Mouse (Mus musculus) forebrain, embryonic 11.5 days (tissue): ENCODE results near the gene Gusb. TPM values are rescaled to one million over a fixed set of nuclear protein-coding genes. Genes with fewer than 3 reads are reported as not detected.
A peak's percentile ranks its signal among the peaks of the same experiment; 100 is the strongest.

Source experiments
- ATAC-seq: fragments of 200-750 bp; cut with Nextera tagmentation; replicated peaks from 2 replicates; pipeline ENCODE4 v1.8.0; 2017; ENCODE audit warnings: moderate TSS enrichment; ENCODE audit not compliant: low FRiP score
- DNase-seq: peaks from one replicate; pipeline ENCODE4 v3.0.0-alpha.2; 2017; ENCODE audit warnings: low spot score
- H3K27ac ChIP-seq: fragments of 300-500 bp; sonication (generic); 2 replicates; pipeline ENCODE4 v1.5.1; 2014; ENCODE audit warnings: low read depth, low read length
- H3K27me3 ChIP-seq: fragments of 300-500 bp; sonication (generic); 2 replicates; pipeline ENCODE4 v1.6.1; 2014; ENCODE audit warnings: mild to moderate bottlenecking, low read length, mixed read lengths; ENCODE audit not compliant: control insufficient read depth, insufficient read depth
- H3K36me3 ChIP-seq: fragments of 300-500 bp; sonication (generic); 2 replicates; pipeline ENCODE4 v1.6.1; 2014; ENCODE audit warnings: mild to moderate bottlenecking, low read length, moderate library complexity, mixed read lengths; ENCODE audit not compliant: control insufficient read depth, insufficient read depth
- H3K4me1 ChIP-seq: fragments of 300-500 bp; sonication (generic); replicated peaks from 2 replicates; pipeline ENCODE4 v1.6.1; 2014; ENCODE audit warnings: low read length, mixed read lengths; ENCODE audit not compliant: control insufficient read depth, insufficient read depth
- H3K4me2 ChIP-seq: fragments of 300-500 bp; sonication (generic); 2 replicates; pipeline ENCODE4 v1.6.1; 2014; ENCODE audit warnings: low read depth, mild to moderate bottlenecking, low read length, moderate library complexity, mixed read lengths; ENCODE audit not compliant: severe bottlenecking
- H3K4me3 ChIP-seq: fragments of 300-500 bp; sonication (generic); 2 replicates; pipeline ENCODE4 v1.5.1; 2014; ENCODE audit warnings: low read depth, low read length
- H3K9ac ChIP-seq: fragments of 300-500 bp; sonication (generic); 2 replicates; pipeline ENCODE4 v1.6.1; 2014; ENCODE audit warnings: low read length
- H3K9me3 ChIP-seq: fragments of 300-500 bp; sonication (generic); 2 replicates; pipeline ENCODE4 v1.6.1; 2016; ENCODE audit warnings: low read length, mixed read lengths; ENCODE audit not compliant: control insufficient read depth
- WGBS: fragments of 180-500 bp; shearing (Covaris S2); extraction: QIAGEN DNeasy Blood & Tissue Kit; methylation state at CpG from one replicate; pipeline ENCODE4 v1.1.7; 2014; 5-methylcytosine and 5-hydroxymethylcytosine counted together
- polyA plus RNA-seq: library from polyadenylated mRNA; unstranded; fragments of >200 nt; fragmentation: Nextera tagmentation; extraction: Ambion mirVana; gene quantifications from 2 replicates; pipeline ENCODE4 v1.2.1, GENCODE M21; 2014

Gene Gusb
- polyA plus RNA-seq, 1 experiment from 2014 or later = 29.9 TPM

DNA sequence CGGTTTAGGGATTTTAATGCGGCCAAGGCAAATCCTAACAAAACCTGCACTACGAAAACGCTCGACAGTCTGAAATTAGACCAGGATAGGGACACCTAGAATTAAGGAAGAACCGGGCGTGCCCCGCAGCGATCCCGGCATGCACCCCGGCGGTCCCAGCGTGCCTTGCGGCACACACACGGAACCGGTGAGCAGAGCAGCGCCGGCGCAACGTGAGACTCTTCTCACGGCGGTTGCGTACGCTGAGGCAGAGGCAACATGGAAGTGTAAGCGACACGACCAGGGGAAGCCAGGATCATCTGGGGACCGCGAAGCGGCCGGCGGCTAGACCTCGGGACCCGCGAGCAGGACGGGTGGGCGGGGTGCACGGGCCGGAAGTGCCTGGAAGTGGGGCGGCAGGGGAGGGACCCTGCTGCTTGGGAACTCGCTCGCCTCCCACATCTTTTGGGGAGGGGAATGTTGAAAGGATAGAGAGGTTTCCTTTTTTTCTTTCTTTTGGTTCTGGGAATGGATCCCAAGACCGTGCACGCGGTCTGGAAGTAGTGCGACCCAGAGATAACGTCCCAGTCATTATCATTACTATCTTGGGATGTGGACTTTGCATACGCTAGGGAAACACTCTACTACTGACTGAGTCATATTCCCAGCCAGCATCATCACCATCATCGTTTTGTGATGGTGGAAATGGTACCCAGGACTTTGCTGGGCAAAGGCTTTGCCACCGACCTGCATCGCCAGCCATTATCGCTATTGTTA is 26.5 kb upstream of the Gusb start, which contains the start of the genes Asl and Crcp:
TSS of gene Asl (minus strand) at position 106 of the 756 bp plus-strand sequence.
TSS of gene Crcp (plus strand) at position 149 of the 756 bp plus-strand sequence.
- Histone ChIP-seq H3K4me3 (peak within 1 kb of the TSS; percentile 63), H3K9ac (peak within 1 kb of the TSS; percentile 84), H3K4me2 (peak within 1 kb of the TSS; percentile 91), H3K9me3 (no peaks in the 10 kb centered on the region), H3K36me3 (no peaks in the 10 kb centered on the region), H3K27ac (peak within 1 kb of the TSS; percentile 76), H3K4me1 (no peaks in the 10 kb centered on the region), H3K27me3 (no peaks in the 10 kb centered on the region)
- WGBS = 2% methylated on average over 51 of the region's 51 CpGs
- ATAC-seq (peak; percentile 80), DNase-seq (peak; percentile 91)

DNA sequence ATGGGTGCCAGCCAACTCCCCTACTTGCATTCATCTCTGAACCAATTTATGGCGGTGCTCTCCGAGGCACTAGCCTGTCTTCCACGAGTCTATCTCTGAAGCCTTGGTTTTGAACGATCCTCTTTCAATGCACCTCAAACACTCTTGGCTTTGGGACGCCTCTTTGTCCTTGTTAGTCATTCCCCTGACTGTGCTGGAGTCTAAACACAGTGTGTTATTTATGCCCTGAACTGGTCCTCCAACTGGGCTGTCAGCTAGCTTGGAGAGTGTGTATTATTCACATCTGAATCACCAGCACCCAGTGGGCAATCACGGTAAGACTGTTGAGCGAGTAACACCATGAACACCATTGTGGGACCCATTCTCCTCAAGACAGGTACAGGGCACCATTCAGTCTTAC is 24.8 kb upstream of the Gusb start:
- Histone ChIP-seq H3K9ac (no peak overlapping the region), H3K4me1 (no peaks in the 10 kb centered on the region), H3K4me3 (no peak overlapping the region), H3K4me2 (no peak overlapping the region), H3K27me3 (no peaks in the 10 kb centered on the region), H3K9me3 (no peaks in the 10 kb centered on the region), H3K27ac (no peak overlapping the region), H3K36me3 (no peaks in the 10 kb centered on the region)
- 87% methylated on average over 7 of the region's 7 CpGs for WGBS
- ATAC-seq (no peak), DNase-seq (no peak)

DNA sequence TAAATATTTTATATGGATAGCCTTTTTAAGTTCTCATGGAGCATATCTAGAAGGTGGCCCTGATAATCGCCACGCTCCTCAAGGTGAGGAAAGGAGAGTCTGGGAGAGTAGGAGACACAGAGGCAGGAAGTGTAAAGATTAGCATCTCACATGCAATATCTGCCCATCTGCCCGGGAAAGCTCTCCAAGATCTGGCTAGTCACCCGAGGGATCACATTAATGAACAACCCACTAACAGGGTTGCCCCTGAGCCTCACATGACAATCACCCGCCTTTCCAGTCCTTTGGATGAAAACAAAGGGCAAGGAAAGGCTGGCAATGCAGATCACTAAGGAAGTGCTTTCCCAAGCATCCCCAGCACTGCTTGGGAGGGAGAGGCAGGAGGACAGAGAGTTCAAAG is 24.3 kb upstream of the Gusb start:
- DNase-seq = no peak
- Histone ChIP-seq H3K9ac (no peak overlapping the region), H3K27me3 (no peaks in the 10 kb centered on the region), H3K4me3 (no peak overlapping the region), H3K9me3 (no peaks in the 10 kb centered on the region), H3K4me2 (no peak overlapping the region), H3K27ac (no peak overlapping the region), H3K4me1 (no peaks in the 10 kb centered on the region), H3K36me3 (no peaks in the 10 kb centered on the region)
- 75% methylated on average over 5 of the region's 5 CpGs for WGBS
- no peak for ATAC-seq

DNA sequence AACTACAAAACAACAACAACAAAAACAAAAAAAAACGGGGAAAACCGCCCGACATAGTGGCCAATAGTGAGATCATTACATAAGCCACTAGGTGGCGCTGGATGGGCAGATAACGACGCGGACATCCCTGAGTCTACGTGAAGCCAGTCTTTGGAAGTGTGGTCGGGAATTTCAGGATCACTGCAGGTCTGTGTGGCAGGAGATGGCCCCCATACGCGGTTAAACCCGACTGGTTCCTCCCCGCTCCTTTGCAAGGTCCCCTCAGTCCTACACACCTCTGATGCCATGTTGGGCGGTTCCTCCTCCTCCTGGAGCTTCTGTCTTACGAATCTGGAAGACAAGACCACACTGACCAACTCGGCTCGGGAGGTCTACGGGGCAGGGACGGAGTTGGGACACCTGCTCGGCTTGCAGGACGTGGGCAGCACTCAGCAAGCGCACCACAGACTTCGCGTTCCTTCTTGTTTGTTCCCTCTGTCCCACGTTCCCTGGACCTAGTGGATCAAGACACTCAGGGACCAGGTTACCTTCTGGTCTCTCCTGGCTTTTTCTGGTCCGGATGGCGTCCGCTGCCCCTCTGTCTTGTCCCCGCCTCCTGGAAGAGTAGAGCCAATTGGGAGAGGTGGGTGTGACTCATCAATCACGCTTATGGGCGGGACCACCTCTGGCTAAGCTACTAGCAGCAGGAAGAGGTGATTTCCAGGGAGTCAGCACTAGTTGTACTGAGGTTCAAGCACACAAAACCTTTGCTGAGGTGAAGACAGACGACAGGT is 21.1 kb upstream of the Gusb start:
- peak; percentile 88 for DNase-seq
- peak overlapping the region; percentile 72 for H3K4me2 ChIP-seq
- H3K9me3 ChIP-seq = no peaks in the 10 kb centered on the region
- H3K36me3 ChIP-seq = no peaks in the 10 kb centered on the region
- H3K27ac ChIP-seq = peak overlapping the region; percentile 43; the same call in 1 of the 2 replicates
- H3K9ac ChIP-seq = peak overlapping the region; percentile 60
- WGBS = under 1% methylated on average over 32 of the region's 32 CpGs
- no peaks in the 10 kb centered on the region for H3K4me1 ChIP-seq
- H3K27me3 ChIP-seq = no peaks in the 10 kb centered on the region
- ATAC-seq = peak; percentile 92
- peak overlapping the region; percentile 48 for H3K4me3 ChIP-seq

DNA sequence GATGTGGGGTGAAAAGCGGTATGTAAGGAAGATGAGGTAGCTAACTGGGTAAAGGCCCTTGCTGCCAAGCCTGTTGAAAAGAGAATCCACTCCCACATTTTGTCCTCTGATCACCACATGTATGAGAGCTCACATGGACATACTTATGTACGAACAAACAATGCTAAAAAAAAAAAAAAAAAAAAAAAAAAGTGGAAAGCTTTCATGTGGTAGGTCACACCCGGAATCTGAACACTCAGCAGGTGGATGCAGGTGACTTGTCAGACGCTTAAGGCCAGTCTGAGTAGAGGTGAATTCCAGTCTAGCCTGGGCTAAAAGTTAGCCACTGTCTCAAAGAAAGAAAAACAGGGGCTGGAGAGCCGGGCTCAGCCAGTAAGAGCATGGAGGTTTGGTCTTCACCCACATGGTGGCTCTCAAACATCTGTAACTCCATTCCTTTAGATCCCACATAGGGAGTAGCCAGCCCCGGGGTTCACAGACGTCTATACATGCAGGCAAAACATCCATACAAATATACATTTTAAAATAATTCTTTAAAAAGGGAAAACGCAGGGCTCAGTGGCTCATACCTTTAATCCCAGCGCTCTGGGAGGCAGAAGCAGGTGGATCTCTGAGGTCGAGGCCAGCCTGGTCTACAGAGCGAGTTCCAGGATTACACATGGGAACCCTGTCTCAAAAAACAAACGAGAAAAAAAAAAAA is 20.4 kb upstream of the Gusb start:
- no peak for ATAC-seq
- no peak for DNase-seq
- Histone ChIP-seq H3K4me2 (peak overlapping the region; percentile 72; the same call in 1 of the 2 replicates), H3K9me3 (no peaks in the 10 kb centered on the region), H3K4me1 (no peaks in the 10 kb centered on the region), H3K36me3 (no peaks in the 10 kb centered on the region), H3K27ac (no peak overlapping the region), H3K4me3 (peak overlapping the region; percentile 48; the same call in 1 of the 2 replicates), H3K27me3 (no peaks in the 10 kb centered on the region), H3K9ac (no peak overlapping the region)
- WGBS = 43% methylated on average over 12 of the region's 12 CpGs

DNA sequence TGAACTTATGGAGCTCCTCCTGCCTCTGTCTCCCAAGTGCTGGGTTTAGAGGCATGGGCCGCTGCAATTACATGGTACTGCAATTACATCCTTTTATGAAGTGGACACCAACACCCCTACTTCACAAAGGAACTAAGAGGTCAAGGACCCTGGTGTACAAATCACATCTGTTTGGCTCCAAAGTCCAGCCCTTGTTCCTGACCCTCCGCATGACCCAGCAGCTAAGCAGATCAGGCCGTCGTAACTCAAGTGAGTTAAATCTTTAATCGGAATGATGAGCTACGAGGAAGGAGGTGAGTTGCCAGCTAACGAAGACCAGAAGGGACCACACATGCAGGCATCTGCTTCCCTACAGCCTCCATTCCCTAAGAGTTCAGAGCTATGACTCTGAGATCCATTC is 19.5 kb upstream of the Gusb start:
- Histone ChIP-seq H3K4me3 (no peak overlapping the region), H3K4me1 (no peaks in the 10 kb centered on the region), H3K9me3 (no peaks in the 10 kb centered on the region), H3K27me3 (no peaks in the 10 kb centered on the region), H3K4me2 (no peak overlapping the region), H3K27ac (no peak overlapping the region), H3K9ac (no peak overlapping the region), H3K36me3 (no peaks in the 10 kb centered on the region)
- 76% methylated on average over 7 of the region's 7 CpGs for WGBS
- DNase-seq = no peak
- ATAC-seq = no peak

DNA sequence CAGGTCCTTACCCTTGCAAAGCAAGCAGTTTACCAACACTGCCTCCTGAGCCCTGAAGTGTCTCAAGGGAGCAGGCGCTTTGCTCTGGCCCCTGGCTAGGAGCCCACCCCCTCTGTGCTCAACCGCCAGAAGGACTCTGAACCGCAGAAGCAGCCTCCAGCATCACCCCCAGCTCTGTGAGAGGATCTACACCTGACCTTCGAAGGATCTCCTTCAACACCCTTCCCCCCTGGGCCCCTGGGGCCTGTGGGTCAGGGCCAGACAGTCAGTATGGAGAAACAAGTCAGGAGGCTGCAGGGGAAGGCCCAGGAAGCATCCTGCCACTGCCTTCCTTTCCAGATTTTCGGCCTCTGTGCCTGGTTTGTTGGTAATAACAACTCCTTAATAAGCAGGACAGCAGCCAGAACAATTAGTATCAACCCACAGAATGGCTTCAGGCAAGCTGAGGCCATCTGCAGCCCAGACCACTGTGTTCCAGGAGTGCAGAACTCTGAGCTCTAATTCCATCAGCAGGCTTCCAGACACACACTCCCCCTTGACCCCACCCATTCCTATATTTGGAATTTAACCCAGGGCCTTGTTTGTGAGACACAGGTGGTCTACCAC is 18.6 kb upstream of the Gusb start:
- Histone ChIP-seq H3K4me3 (no peak overlapping the region), H3K9me3 (no peaks in the 10 kb centered on the region), H3K27ac (no peak overlapping the region), H3K9ac (no peak overlapping the region), H3K27me3 (no peaks in the 10 kb centered on the region), H3K36me3 (no peaks in the 10 kb centered on the region), H3K4me2 (no peak overlapping the region), H3K4me1 (no peaks in the 10 kb centered on the region)
- whole genome bisulfite sequencing = 70% methylated on average over 5 of the region's 5 CpGs
- ATAC-seq (no peak), DNase-seq (no peak)

DNA sequence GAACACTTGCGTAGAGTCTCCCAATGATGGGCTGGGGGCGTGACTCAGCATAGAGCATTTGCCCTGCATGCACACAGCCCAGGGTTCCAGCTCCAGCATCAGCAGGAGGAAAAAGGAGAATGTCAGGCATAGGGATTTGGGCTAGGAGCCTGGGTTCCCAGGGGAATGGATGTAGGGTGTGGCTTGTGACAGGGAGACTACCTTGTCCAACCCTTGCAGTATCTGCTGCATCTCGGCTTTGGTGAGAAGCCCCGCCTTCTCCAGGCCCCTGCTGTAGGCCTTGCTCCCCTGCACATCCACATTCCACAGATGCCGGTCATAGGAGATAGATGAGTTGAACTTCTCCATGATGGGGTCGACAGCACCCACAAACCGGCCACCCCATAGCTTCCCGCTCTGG is 16.6 kb upstream of the Gusb start:
- no peaks in the 10 kb centered on the region; the same call in 1 of the 2 replicates for H3K36me3 ChIP-seq
- H3K9ac ChIP-seq = no peak overlapping the region
- H3K4me2 ChIP-seq = no peak overlapping the region
- no peaks in the 10 kb centered on the region for H3K9me3 ChIP-seq
- H3K4me1 ChIP-seq = no peaks in the 10 kb centered on the region
- ATAC-seq = no peak
- 78% methylated on average over 8 of the region's 8 CpGs for WGBS
- no peak for DNase-seq
- no peak overlapping the region for H3K27ac ChIP-seq
- no peak overlapping the region for H3K4me3 ChIP-seq
- no peaks in the 10 kb centered on the region for H3K27me3 ChIP-seq
